Mouse (Mus musculus): ENCODE results near the gene Nol7. TPM values are rescaled to one million over a fixed set of nuclear protein-coding genes. Genes with fewer than 3 reads are reported as not detected.

Gene Nol7
- polyA plus RNA-seq, 1 experiment from 2014 or later, result 195 TPM

GRCm38 (mm10) chr13:43445754-43446153 is 47.6 kb downstream of the Nol7 start:
- no peak overlapping the region for H3K9ac ChIP-seq
- H3K9me3 ChIP-seq (ENCODE audit: control insufficient read depth, low read length), result no peaks in the 10 kb centered on the region
- 92% methylated on average over 4 of the region's 4 CpGs for WGBS
- no peak for DNase-seq (ENCODE audit: low spot score)
- no peak overlapping the region for H3K4me2 ChIP-seq (replicated peaks)
- no peak for ATAC-seq (ENCODE audit: low FRiP score)
- 0 out of 2 replicates have a peak, but pooled peaks cover 4% of the 10 kb centered on the region for H3K4me1 ChIP-seq (replicated peaks; ENCODE audit: control insufficient read depth, insufficient read depth, low read length)
- no peaks in the 10 kb centered on the region for H3K27me3 ChIP-seq (ENCODE audit: control insufficient read depth, insufficient read depth, low read length)
- H3K36me3 ChIP-seq (replicated peaks; ENCODE audit: control insufficient read depth, insufficient read depth), result no peaks in the 10 kb centered on the region
- H3K4me3 ChIP-seq (replicated peaks; ENCODE audit: low read length), result no peak overlapping the region
- H3K27ac ChIP-seq, result no peak overlapping the region

- H3K4me1 ChIP-seq (replicated peaks; ENCODE audit: control insufficient read depth, insufficient read depth, low read length), result peaks cover 12% of the 10 kb centered on the region; the same call in 1 of the 2 replicates
- DNase-seq (ENCODE audit: low spot score) (no peak), ATAC-seq (ENCODE audit: low FRiP score) (no peak)
- no peak overlapping the region for H3K4me3 ChIP-seq (replicated peaks; ENCODE audit: low read length)
- no peak overlapping the region for H3K4me2 ChIP-seq (replicated peaks)
- no peak overlapping the region for H3K27ac ChIP-seq
- H3K9me3 ChIP-seq (ENCODE audit: control insufficient read depth, low read length), result no peaks in the 10 kb centered on the region
- H3K36me3 ChIP-seq (replicated peaks; ENCODE audit: control insufficient read depth, insufficient read depth), result no peaks in the 10 kb centered on the region
- H3K27me3 ChIP-seq (ENCODE audit: control insufficient read depth, insufficient read depth, low read length), result no peaks in the 10 kb centered on the region
- WGBS, result 73% methylated on average over 3 of the region's 3 CpGs
- no peak overlapping the region for H3K9ac ChIP-seq
Measured at GRCm38 (mm10) chr13:43447721-43448120, 49.5 kb downstream of the Nol7 start.

GRCm38 (mm10) chr13:43450686-43451085 is 52.5 kb downstream of the Nol7 start:
- WGBS, result 85% methylated on average over 3 of the region's 3 CpGs
- H3K4me1 ChIP-seq (replicated peaks; ENCODE audit: control insufficient read depth, insufficient read depth, low read length), result peaks cover 21% of the 10 kb centered on the region; the same call in 1 of the 2 replicates
- no peak overlapping the region for H3K9ac ChIP-seq
- H3K4me2 ChIP-seq (replicated peaks), result no peak overlapping the region
- H3K36me3 ChIP-seq (replicated peaks; ENCODE audit: control insufficient read depth, insufficient read depth), result no peaks in the 10 kb centered on the region
- H3K9me3 ChIP-seq (ENCODE audit: control insufficient read depth, low read length), result no peaks in the 10 kb centered on the region
- DNase-seq (ENCODE audit: low spot score), result no peak
- H3K4me3 ChIP-seq (replicated peaks; ENCODE audit: low read length), result no peak overlapping the region
- ATAC-seq (ENCODE audit: low FRiP score), result no peak
- H3K27ac ChIP-seq, result no peak overlapping the region
- H3K27me3 ChIP-seq (ENCODE audit: control insufficient read depth, insufficient read depth, low read length), result no peaks in the 10 kb centered on the region

- Histone ChIP-seq H3K4me2 (replicated peaks) (no peak overlapping the region), H3K27ac (no peak overlapping the region), H3K4me3 (replicated peaks; ENCODE audit: low read length) (no peak overlapping the region), H3K9me3 (ENCODE audit: control insufficient read depth, low read length) (no peaks in the 10 kb centered on the region), H3K4me1 (replicated peaks; ENCODE audit: control insufficient read depth, insufficient read depth, low read length) (peaks cover 21% of the 10 kb centered on the region; the same call in 1 of the 2 replicates), H3K36me3 (replicated peaks; ENCODE audit: control insufficient read depth, insufficient read depth) (no peaks in the 10 kb centered on the region), H3K9ac (no peak overlapping the region), H3K27me3 (ENCODE audit: control insufficient read depth, insufficient read depth, low read length) (no peaks in the 10 kb centered on the region)
- DNase-seq (ENCODE audit: low spot score) (no peak), ATAC-seq (ENCODE audit: low FRiP score) (no peak)
- WGBS, result 94% methylated on average over 2 of the region's 2 CpGs
Measured at GRCm38 (mm10) chr13:43452177-43452576, 54.0 kb downstream of the Nol7 start.

GRCm38 (mm10) chr13:43452843-43453605 is 54.8 kb downstream of the Nol7 start:
- whole genome bisulfite sequencing, result 19% methylated on average over 7 of the region's 7 CpGs
- peak overlapping the region; percentile 36; the same call in 1 of the 2 replicates for H3K27ac ChIP-seq

GRCm38 (mm10) chr13:43454431-43454830 is 56.2 kb downstream of the Nol7 start:
- DNase-seq (ENCODE audit: low spot score), result no peak
- Histone ChIP-seq H3K4me1 (replicated peaks; ENCODE audit: control insufficient read depth, insufficient read depth, low read length) (peaks cover 17% of the 10 kb centered on the region; the same call in 1 of the 2 replicates), H3K9me3 (ENCODE audit: control insufficient read depth, low read length) (no peaks in the 10 kb centered on the region), H3K27ac (no peak overlapping the region), H3K9ac (no peak overlapping the region), H3K36me3 (replicated peaks; ENCODE audit: control insufficient read depth, insufficient read depth) (no peaks in the 10 kb centered on the region), H3K4me2 (replicated peaks) (no peak overlapping the region), H3K27me3 (ENCODE audit: control insufficient read depth, insufficient read depth, low read length) (no peaks in the 10 kb centered on the region), H3K4me3 (replicated peaks; ENCODE audit: low read length) (no peak overlapping the region)
- WGBS, result 91% methylated on average over 7 of the region's 7 CpGs
- no peak for ATAC-seq (ENCODE audit: low FRiP score)

More at GRCm38 (mm10) chr13:43452843-43453605, 54.8 kb downstream of the Nol7 start:
- no peaks in the 10 kb centered on the region for H3K9me3 ChIP-seq (ENCODE audit: control insufficient read depth, low read length)
- DNase-seq (ENCODE audit: low spot score) (no peak), ATAC-seq (ENCODE audit: low FRiP score) (no peak)
- H3K9ac ChIP-seq, result no peak overlapping the region
- H3K4me3 ChIP-seq (replicated peaks; ENCODE audit: low read length), result no peak overlapping the region
- H3K4me1 ChIP-seq (replicated peaks; ENCODE audit: control insufficient read depth, insufficient read depth, low read length), result peaks cover 17% of the 10 kb centered on the region; the same call in 1 of the 2 replicates
- H3K36me3 ChIP-seq (replicated peaks; ENCODE audit: control insufficient read depth, insufficient read depth), result no peaks in the 10 kb centered on the region
- H3K4me2 ChIP-seq (replicated peaks), result no peak overlapping the region
- H3K27me3 ChIP-seq (ENCODE audit: control insufficient read depth, insufficient read depth, low read length), result no peaks in the 10 kb centered on the region

Other genes starting within 250 kb of the Nol7 start
- gene Tbc1d7, start 226.9 kb upstream of the Nol7 start, polyA plus RNA-seq (2014; fragmentation: Nextera tagmentation; extraction: Ambion mirVana), result 82.5 and 91.4 TPM in 2 replicates
- 3.6 and 3.7 TPM in 2 replicates for gene Gfod1, start 94.2 kb upstream of the Nol7 start, polyA plus RNA-seq (2014; fragmentation: Nextera tagmentation; extraction: Ambion mirVana)
- gene Sirt5, start 32.9 kb upstream of the Nol7 start, polyA plus RNA-seq (2014; fragmentation: Nextera tagmentation; extraction: Ambion mirVana), result 30.3 and 30.5 TPM in 2 replicates
- gene Ranbp9, start 82.9 kb downstream of the Nol7 start, polyA plus RNA-seq (2014; fragmentation: Nextera tagmentation; extraction: Ambion mirVana), result 14.8 and 16.8 TPM in 2 replicates
- 8.6 and 9.5 TPM in 2 replicates for gene Mcur1, start 161.8 kb downstream of the Nol7 start, polyA plus RNA-seq (2014; fragmentation: Nextera tagmentation; extraction: Ambion mirVana)
- 35.6 and 35.8 TPM in 2 replicates for gene Rnf182, start 217.3 kb downstream of the Nol7 start, polyA plus RNA-seq (2014; fragmentation: Nextera tagmentation; extraction: Ambion mirVana)